Mouse (Mus musculus) forebrain, embryonic 15.5 days (tissue): ENCODE results near the gene Snx1. TPM values are rescaled to one million over a fixed set of nuclear protein-coding genes. Genes with fewer than 3 reads are reported as not detected.

Experiments used
- ATAC-seq: fragments of 200-750 bp; cut with Nextera tagmentation; replicated peaks from 2 replicates; pipeline ENCODE4 v1.8.0; 2017; ENCODE audit warnings: mild to moderate bottlenecking, moderate TSS enrichment, moderate library complexity
- H3K27ac ChIP-seq: fragments of 300-500 bp; sonication (generic); replicated peaks from 2 replicates; pipeline ENCODE4 v1.5.1; 2015; ENCODE audit warnings: mild to moderate bottlenecking, inconsistent platforms
- H3K27me3 ChIP-seq: fragments of 300-500 bp; sonication (generic); 2 replicates; pipeline ENCODE4 v1.6.1; 2015; ENCODE audit warnings: inconsistent platforms
- H3K36me3 ChIP-seq: fragments of 300-500 bp; sonication (generic); 2 replicates; pipeline ENCODE4 v1.6.1; 2015; ENCODE audit warnings: mild to moderate bottlenecking, inconsistent platforms
- H3K4me1 ChIP-seq: fragments of 300-500 bp; sonication (generic); 2 replicates; pipeline ENCODE4 v1.6.1; 2015; ENCODE audit warnings: inconsistent platforms
- H3K4me2 ChIP-seq: fragments of 300-500 bp; sonication (generic); replicated peaks from 2 replicates; pipeline ENCODE4 v1.6.1; 2015; ENCODE audit warnings: mild to moderate bottlenecking, inconsistent platforms
- H3K4me3 ChIP-seq: fragments of 300-500 bp; sonication (generic); 2 replicates; pipeline ENCODE4 v1.5.1; 2015; ENCODE audit warnings: mild to moderate bottlenecking, inconsistent platforms
- H3K9ac ChIP-seq: fragments of 300-500 bp; sonication (generic); replicated peaks from 2 replicates; pipeline ENCODE4 v1.6.1; 2015; ENCODE audit warnings: mild to moderate bottlenecking, inconsistent platforms
- H3K9me3 ChIP-seq: fragments of 300-500 bp; sonication (generic); 2 replicates; pipeline ENCODE4 v1.6.1; 2016; ENCODE audit warnings: inconsistent platforms
- WGBS: fragments of 180-500 bp; shearing (Covaris S2); methylation state at CpG from one replicate; pipeline ENCODE4 v1.1.7; 2015; ENCODE audit warnings: mixed read lengths; 5-methylcytosine and 5-hydroxymethylcytosine counted together
- polyA plus RNA-seq: library from polyadenylated mRNA; unstranded; fragments of >200 nt; fragmentation: Nextera tagmentation; extraction: Ambion mirVana; gene quantifications from 2 replicates; pipeline ENCODE4 v1.2.1, GENCODE M21; 2015

The Snx1 gene
- polyA plus RNA-seq, 1 experiment from 2014 or later, result 109 TPM

DNA sequence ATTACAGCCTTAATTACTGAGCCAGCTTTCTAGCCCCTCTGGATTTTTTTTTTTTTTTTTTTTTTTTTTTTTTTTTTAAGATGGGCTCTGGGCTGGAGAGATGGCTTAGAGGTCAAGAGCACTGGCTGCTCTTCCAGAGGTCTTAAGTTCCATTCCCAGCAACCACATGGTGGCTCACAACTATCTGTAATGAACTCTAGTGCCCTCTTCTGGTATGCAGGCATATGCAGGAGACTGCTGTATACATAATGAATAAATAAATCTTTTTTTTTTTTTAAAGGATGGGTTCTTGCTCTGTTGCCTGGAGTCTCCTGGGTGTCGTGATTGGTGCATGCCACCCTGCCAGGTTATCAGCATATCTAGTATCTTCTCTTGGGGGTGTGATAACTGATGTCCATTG, 29.1 kb upstream of the Snx1 start:
- Histone ChIP-seq H3K9me3 (no peaks in the 10 kb centered on the region), H3K4me2 (no peak overlapping the region), H3K27me3 (peaks cover 7% of the 10 kb centered on the region; the same call in 1 of the 2 replicates), H3K9ac (no peak overlapping the region), H3K27ac (no peak overlapping the region), H3K36me3 (no peaks in the 10 kb centered on the region), H3K4me1 (peaks cover 5% of the 10 kb centered on the region; the same call in 1 of the 2 replicates), H3K4me3 (no peak overlapping the region)
- 94% methylated on average over 1 of the region's 1 CpGs for WGBS
- no peak for ATAC-seq

DNA sequence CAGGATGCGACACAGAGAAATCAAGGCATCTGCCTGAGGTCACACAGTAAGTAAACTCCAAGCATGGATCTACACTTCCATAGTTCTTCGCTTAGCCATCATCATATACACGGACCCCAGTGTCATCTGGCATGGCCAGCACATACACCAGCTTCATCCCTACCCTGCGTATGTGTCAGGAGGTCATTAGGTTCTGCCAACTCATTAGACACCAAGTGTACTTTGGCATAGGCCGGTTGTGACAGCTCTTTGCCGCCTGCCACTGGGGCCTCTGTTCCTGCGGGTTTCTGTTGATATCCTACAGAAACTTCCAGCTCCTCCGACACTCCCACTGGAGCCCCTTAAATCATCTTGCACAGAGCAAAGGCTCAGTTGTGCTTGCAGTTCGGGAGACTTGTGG, 27.6 kb upstream of the Snx1 start:
- no peaks in the 10 kb centered on the region for H3K9me3 ChIP-seq
- ATAC-seq, result no peak
- H3K27me3 ChIP-seq, result peaks cover 5% of the 10 kb centered on the region; the same call in 1 of the 2 replicates
- no peak overlapping the region for H3K4me3 ChIP-seq
- peaks cover 5% of the 10 kb centered on the region; the same call in 1 of the 2 replicates for H3K4me1 ChIP-seq
- H3K4me2 ChIP-seq, result no peak overlapping the region
- no peak overlapping the region for H3K27ac ChIP-seq
- no peak overlapping the region for H3K9ac ChIP-seq
- 93% methylated on average over 9 of the region's 9 CpGs for WGBS
- H3K36me3 ChIP-seq, result no peaks in the 10 kb centered on the region

DNA sequence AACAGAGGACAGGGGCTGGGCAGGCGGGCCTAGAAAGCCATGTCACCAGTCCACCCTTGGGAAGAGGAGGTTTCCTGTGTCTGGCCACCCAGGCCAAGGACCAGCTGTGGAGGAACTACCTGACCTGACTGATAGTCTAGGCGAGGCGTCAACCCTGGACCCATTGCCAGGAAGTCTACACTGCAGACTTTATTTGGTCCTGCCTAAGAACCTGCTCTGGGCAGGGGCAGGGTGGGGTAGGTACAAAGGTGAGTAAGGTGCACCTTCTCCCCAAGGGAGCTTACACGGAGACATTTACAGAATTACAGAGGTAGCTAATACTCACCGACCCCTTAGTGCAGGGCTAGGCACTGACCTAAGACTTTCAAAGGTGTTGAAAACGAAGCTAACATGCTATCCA, 27.2 kb upstream of the Snx1 start:
- Histone ChIP-seq H3K36me3 (no peaks in the 10 kb centered on the region), H3K27ac (no peak overlapping the region), H3K9ac (no peak overlapping the region), H3K27me3 (0 out of 2 replicates have a peak, but pooled peaks cover under 1% of the 10 kb centered on the region), H3K4me2 (no peak overlapping the region), H3K9me3 (no peaks in the 10 kb centered on the region), H3K4me1 (peaks cover 5% of the 10 kb centered on the region; the same call in 1 of the 2 replicates), H3K4me3 (no peak overlapping the region)
- 89% methylated on average over 6 of the region's 6 CpGs for WGBS
- no peak for ATAC-seq

DNA sequence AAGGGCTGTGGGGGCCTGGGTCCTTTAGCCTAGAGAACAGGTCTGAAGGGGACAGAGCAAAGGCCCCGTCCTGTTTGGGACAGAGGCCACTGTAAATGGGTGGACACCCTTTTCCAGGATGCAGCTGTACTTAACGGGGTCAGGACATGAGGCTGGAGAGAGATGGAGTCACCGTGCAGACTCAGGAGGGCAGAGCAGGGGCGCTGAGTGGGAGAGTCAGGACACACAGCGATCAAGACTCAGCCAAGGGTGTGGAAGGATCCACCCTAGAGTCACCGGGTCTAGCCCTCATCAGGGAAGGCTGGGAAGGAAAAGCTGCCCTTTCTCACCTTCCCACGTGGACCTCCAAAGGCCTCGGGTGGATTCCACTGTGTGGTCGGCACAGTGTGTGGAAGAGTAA, 25.6 kb upstream of the Snx1 start:
- no peaks in the 10 kb centered on the region for H3K4me1 ChIP-seq
- 68% methylated on average over 9 of the region's 9 CpGs for WGBS
- ATAC-seq, result no peak
- H3K4me3 ChIP-seq, result no peak overlapping the region
- H3K27me3 ChIP-seq, result no peaks in the 10 kb centered on the region
- H3K27ac ChIP-seq, result no peak overlapping the region
- no peak overlapping the region for H3K9ac ChIP-seq
- no peaks in the 10 kb centered on the region for H3K36me3 ChIP-seq
- no peak overlapping the region for H3K4me2 ChIP-seq
- H3K9me3 ChIP-seq, result no peaks in the 10 kb centered on the region

DNA sequence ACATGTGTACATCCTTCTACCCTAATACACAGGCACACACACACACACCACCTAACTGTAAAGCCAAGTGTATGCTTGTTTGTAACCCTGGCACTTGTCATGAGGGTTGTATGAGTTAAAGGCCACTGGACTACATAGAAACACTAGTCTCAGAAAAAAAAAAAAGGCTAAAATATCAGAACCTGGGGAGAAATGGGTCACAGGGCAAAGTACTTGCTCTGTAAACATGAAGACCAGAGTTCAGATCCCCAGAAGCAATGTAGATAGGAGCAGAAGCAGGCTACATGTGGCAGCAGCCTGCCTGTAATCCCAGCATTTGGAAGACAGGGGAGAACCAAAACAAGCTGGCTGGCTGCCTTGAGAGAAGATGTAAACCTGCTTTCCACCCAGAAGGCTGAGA, 19.8 kb upstream of the Snx1 start:
- ATAC-seq, result no peak
- Histone ChIP-seq H3K9me3 (no peaks in the 10 kb centered on the region), H3K4me1 (no peaks in the 10 kb centered on the region), H3K27me3 (no peaks in the 10 kb centered on the region), H3K4me2 (no peak overlapping the region), H3K27ac (no peak overlapping the region), H3K4me3 (no peak overlapping the region), H3K9ac (no peak overlapping the region), H3K36me3 (no peaks in the 10 kb centered on the region)

DNA sequence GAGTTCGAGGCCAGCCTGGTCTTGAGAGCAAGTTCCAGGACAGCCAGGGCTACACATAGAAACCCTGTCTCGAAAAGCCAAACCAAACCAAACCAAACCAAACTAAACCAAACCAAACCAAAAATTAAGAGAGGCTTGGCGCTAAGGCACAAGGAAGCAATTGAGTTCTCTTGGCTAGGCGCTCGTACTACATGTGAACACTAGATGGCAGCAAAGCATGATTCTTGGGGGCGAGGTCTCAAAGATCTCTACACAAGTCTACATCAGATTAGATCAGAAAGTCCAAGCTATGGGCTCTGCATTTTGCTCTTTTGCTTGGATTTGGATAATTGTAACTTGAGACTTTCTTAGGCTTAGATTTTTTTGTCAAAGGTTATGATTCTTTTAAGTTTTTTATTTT, 17.9 kb upstream of the Snx1 start:
- no peak overlapping the region for H3K9ac ChIP-seq
- 5% methylated on average over 6 of the region's 6 CpGs for WGBS
- H3K4me1 ChIP-seq, result no peaks in the 10 kb centered on the region
- peaks cover 13% of the 10 kb centered on the region for H3K36me3 ChIP-seq
- no peak overlapping the region for H3K27ac ChIP-seq
- no peaks in the 10 kb centered on the region for H3K27me3 ChIP-seq
- ATAC-seq, result peak; percentile 43; the same call in 1 of the 2 replicates
- no peak overlapping the region for H3K4me3 ChIP-seq
- H3K9me3 ChIP-seq, result no peaks in the 10 kb centered on the region
- no peak overlapping the region for H3K4me2 ChIP-seq

DNA sequence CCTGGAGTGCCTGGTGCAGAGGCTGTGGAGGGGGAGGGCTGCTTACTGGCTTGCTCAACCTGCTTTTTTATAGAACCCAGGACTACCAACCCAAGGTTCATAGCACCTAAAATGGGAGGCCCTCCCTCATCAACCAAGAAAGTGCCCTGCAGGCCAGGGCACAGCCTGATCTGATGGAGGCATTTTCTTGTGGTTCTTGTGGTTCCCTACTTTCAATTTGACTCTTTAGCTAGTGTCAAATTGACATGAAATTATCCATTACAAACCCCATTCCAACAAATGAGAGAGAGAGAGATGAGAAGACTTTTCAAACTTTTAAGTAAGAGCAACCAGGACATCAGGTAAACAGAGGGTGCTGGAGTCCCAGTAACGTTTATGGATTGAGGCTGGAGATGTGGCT, 15.9 kb upstream of the Snx1 start:
- Histone ChIP-seq H3K9me3 (no peaks in the 10 kb centered on the region), H3K36me3 (peaks cover 28% of the 10 kb centered on the region), H3K27ac (no peak overlapping the region), H3K4me2 (no peak overlapping the region), H3K4me3 (no peak overlapping the region), H3K4me1 (no peaks in the 10 kb centered on the region), H3K27me3 (no peaks in the 10 kb centered on the region), H3K9ac (no peak overlapping the region)
- 83% methylated on average over 1 of the region's 1 CpGs for WGBS
- no peak for ATAC-seq

DNA sequence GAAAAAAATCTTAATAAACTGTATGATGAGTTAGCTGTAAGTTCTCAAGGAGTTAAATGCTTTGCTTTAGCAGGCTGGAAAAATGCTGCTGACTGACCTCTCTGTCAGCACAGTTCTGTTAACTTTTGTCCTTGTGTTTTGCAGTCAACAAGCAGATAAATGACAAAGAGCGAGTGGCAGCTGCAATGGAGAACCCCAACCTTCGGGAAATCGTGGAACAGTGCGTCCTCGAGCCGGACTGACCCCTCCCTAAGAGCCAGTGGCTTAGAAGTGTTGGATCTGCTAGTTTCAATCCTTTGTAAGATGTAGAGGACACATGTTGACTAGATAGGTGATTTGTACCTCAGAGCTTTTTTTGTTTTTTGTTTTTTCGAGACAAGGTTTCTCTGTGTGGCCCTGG, 11.8 kb upstream of the Snx1 start:
- no peak overlapping the region for H3K9ac ChIP-seq
- H3K4me1 ChIP-seq, result no peaks in the 10 kb centered on the region
- H3K27me3 ChIP-seq, result no peaks in the 10 kb centered on the region
- H3K9me3 ChIP-seq, result no peaks in the 10 kb centered on the region
- H3K27ac ChIP-seq, result no peak overlapping the region
- ATAC-seq, result no peak
- H3K4me3 ChIP-seq, result no peak overlapping the region
- peaks cover 54% of the 10 kb centered on the region for H3K36me3 ChIP-seq
- no peak overlapping the region for H3K4me2 ChIP-seq
- WGBS, result 93% methylated on average over 7 of the region's 7 CpGs

DNA sequence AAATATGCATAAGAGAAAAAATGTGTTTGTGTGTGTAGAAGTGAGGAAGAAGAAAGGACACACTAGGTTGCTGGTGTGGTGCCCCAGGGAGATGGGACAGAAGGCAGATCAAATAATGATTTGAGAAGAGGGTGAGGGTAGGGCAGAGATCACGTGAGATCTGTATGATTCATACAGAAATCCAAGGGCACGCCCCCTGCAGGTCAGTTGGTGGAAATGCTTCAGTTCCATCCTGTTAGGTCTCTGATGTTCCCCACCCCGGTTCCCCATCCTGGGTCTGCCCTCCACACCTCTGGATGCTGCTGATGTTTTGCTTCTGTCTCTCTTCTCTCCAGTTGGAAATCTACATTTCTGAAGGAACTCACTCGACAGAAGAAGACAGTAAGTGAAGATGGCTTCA, 9.6 kb upstream of the Snx1 start:
- WGBS, result 56% methylated on average over 4 of the region's 4 CpGs
- H3K36me3 ChIP-seq, result peaks cover 59% of the 10 kb centered on the region
- no peak overlapping the region for H3K9ac ChIP-seq
- no peaks in the 10 kb centered on the region for H3K9me3 ChIP-seq
- no peak overlapping the region for H3K4me3 ChIP-seq
- no peaks in the 10 kb centered on the region for H3K27me3 ChIP-seq
- no peak overlapping the region for H3K4me2 ChIP-seq
- ATAC-seq, result no peak
- no peaks in the 10 kb centered on the region for H3K4me1 ChIP-seq
- no peak overlapping the region for H3K27ac ChIP-seq

DNA sequence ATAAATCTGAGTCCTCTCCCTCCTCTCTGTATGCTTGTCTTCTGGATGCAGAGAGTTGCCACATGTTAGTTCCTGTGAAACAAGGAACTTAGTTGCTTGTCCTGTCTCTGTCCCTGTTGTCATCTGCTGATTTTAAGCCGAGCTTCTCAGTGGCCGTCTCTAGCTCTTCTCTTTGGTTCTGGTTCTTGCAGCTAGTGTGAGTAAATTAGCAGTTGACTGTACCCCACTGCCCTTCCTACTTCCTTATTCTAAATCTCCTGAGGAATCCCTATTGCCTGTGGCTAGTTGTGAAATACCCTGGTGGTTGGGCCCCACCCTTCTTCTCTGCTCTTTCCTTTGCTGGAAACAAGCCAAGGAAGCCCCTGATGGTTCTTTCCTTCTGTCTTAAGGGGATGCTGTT, 5.1 kb upstream of the Snx1 start:
- H3K4me2 ChIP-seq, result no peak overlapping the region
- H3K4me3 ChIP-seq, result no peak overlapping the region
- no peak overlapping the region for H3K9ac ChIP-seq
- H3K27me3 ChIP-seq, result no peaks in the 10 kb centered on the region
- no peak overlapping the region for H3K27ac ChIP-seq
- H3K36me3 ChIP-seq, result peaks cover 23% of the 10 kb centered on the region
- no peak for ATAC-seq
- H3K4me1 ChIP-seq, result peaks cover 13% of the 10 kb centered on the region
- WGBS, result 88% methylated on average over 2 of the region's 2 CpGs
- H3K9me3 ChIP-seq, result no peaks in the 10 kb centered on the region

DNA sequence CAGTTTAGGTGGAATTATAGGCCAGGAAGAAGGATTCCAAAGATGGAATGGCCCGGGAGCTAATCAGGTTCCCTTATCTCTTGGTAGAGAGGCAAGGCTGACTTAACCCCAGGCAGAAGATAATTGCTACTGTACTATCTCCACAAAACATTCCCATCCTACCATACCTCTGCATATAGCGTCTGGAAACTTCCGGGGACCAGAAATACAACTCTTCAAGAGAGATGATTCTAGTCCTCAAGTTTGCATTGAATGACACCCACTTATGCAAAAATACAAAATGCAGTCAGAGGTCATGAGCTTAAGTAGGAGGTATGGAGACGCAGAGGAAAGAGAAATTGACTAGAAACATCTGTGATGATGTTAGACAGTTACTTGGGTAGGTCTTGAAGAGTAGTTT, 1.5 kb upstream of the Snx1 start:
- no peaks in the 10 kb centered on the region for H3K27me3 ChIP-seq
- no peak overlapping the region for H3K27ac ChIP-seq
- no peak overlapping the region for H3K4me3 ChIP-seq
- H3K4me1 ChIP-seq, result peaks cover 35% of the 10 kb centered on the region
- peak overlapping the region; percentile 70; the same call in 1 of the 2 replicates for H3K4me2 ChIP-seq
- no peaks in the 10 kb centered on the region for H3K9me3 ChIP-seq
- 98% methylated on average over 4 of the region's 4 CpGs for WGBS
- peaks cover 1% of the 10 kb centered on the region for H3K36me3 ChIP-seq
- H3K9ac ChIP-seq, result no peak overlapping the region
- ATAC-seq, result no peak

DNA sequence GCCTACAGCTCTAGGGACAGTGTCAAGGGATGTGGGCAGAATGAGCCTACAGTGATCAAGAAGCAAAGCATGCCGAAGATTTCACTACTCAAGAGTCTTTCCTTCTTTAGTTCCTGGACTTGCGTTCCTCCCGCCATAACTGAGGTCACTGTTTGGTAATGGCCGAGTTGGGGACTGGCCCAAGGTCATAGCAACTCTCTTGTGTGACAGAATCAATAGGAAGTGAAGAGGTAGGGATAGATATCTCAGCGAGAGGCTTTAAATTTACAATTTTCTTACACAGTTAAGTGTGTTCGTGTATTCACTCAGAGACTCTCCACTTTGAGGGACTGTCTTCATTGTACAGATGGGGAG, 783 bp upstream of the Snx1 start:
- no peaks in the 10 kb centered on the region for H3K27me3 ChIP-seq
- H3K9ac ChIP-seq, result peak overlapping the region; percentile 61
- H3K36me3 ChIP-seq, result no peaks in the 10 kb centered on the region
- H3K4me3 ChIP-seq, result peak overlapping the region; percentile 54
- H3K9me3 ChIP-seq, result no peaks in the 10 kb centered on the region
- no peak for ATAC-seq
- 42% methylated on average over 6 of the region's 6 CpGs for WGBS
- peaks cover 35% of the 10 kb centered on the region for H3K4me1 ChIP-seq
- no peak overlapping the region for H3K27ac ChIP-seq
- H3K4me2 ChIP-seq, result peak overlapping the region; percentile 70

DNA sequence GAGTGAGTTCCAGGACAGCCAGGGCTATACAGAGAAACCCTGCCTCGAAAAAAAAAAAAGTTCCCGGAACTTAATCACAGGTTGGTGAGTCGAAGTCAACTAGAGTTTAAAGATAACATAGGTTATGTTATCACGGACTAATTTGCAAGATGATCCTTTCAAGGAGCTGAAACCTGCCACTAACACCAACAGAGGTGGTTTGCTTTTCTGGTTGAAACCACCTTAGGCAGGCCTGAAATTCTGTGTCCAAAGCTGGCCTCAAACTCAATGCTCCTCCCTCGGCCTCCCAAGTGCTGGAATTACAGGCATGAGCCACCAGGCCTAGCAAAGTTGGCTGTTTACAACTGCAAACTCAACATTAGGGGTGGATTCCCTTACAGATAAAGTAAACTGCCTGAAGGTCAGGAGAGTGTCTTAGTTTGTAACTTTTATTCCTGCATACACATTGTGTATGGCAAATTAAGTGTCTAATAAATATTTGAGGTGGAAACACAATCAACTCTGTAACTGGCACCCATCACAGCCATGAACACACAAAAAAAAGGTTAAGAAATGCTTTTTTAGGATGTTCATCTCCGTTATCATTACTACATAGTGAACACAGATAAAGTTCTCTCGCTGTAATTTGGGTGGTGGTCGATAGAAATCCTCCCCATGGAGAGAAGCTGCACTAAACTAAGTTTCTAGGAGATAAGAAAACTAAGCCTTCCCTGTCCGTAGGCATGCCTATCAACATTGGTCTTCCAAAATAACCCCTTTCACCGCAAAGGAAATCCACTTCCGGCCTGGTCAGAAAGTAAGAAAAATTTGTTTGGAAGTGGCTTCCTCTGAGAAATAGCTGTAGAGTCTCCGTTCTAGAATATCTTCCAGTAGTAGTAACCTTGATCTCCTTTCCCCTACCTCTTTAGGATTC, 588 bp downstream of the Snx1 start:
- H3K36me3 ChIP-seq, result no peaks in the 10 kb centered on the region
- no peaks in the 10 kb centered on the region for H3K27me3 ChIP-seq
- peak overlapping the region; percentile 10; the same call in 1 of the 2 replicates for H3K9ac ChIP-seq
- peaks cover 44% of the 10 kb centered on the region for H3K4me1 ChIP-seq
- H3K9me3 ChIP-seq, result no peaks in the 10 kb centered on the region
- peak overlapping the region; percentile 70 for H3K4me2 ChIP-seq
- H3K4me3 ChIP-seq, result peak overlapping the region; percentile 54
- no peak for ATAC-seq
- H3K27ac ChIP-seq, result peak overlapping the region; percentile 89
- 63% methylated on average over 12 of the region's 12 CpGs for WGBS
